Comparison of ENCODE assay signal across 9 mouse cellular contexts in genomic region chr7:89829201-89829600, GRCm38 (mm10).
DNase-seq lines count a peak whose midpoint lies in the region; ATAC-seq and TF ChIP-seq lines count a peak whose summit lies in the region.
"Had no signal": no experiment of that assay in that cellular context is flagged by ENCODE, and none has a peak within 500 bp of the region (broad histone marks: within the 10 kb centered on the region; RNA-seq: fewer than 3 reads in every experiment).

No protein-coding gene starts in this region.

- ATAC-seq in forebrain, embryonic 16.5 days, result no peak
- ATAC-seq in limb, embryonic 13.5 days (ENCODE audit: low FRiP score, low read depth), result peak; percentile 33; the same call in 1 of the 2 replicates
- ATAC-seq in CD4-positive, CD25-positive, alpha-beta regulatory T cell, adult 4 months, result no peak

- peak; percentile 14 for DNase-seq in forebrain, embryonic 10.5 days (ENCODE audit: extremely low spot score, low spot score)
- DNase-seq in testis, postnatal 10 days (ENCODE audit: low spot score), result no peak
- DNase-seq in thymus, postnatal 4 days, result no peak
- DNase-seq in thymus, postnatal 14 days, result no peak

- H3K4me1 ChIP-seq in forebrain, embryonic 10.5 days, result peaks cover 6% of the 10 kb centered on the region
- H3K4me1 ChIP-seq in forebrain, embryonic 16.5 days (replicated peaks; ENCODE audit: control insufficient read depth, insufficient read depth, low read length), result no peaks in the 10 kb centered on the region
- H3K4me1 ChIP-seq in testis, adult 2 months (ENCODE audit: control insufficient read depth, insufficient read depth, low read length), result peaks cover 8% of the 10 kb centered on the region
- H3K4me1 ChIP-seq in limb, embryonic 13.5 days, result peaks cover 20% of the 10 kb centered on the region

- no peak overlapping the region for H3K9ac ChIP-seq in forebrain, embryonic 16.5 days (replicated peaks; ENCODE audit: low read depth, low read length)
- no peak overlapping the region for H3K9ac ChIP-seq in limb, embryonic 13.5 days

- H3K36me3 ChIP-seq in forebrain, embryonic 10.5 days (replicated peaks), result no peaks in the 10 kb centered on the region
- H3K36me3 ChIP-seq in forebrain, embryonic 16.5 days (ENCODE audit: control insufficient read depth, insufficient read depth), result no peaks in the 10 kb centered on the region
- H3K36me3 ChIP-seq in testis, adult 2 months (ENCODE audit: control insufficient read depth, insufficient read depth, low read length), result no peaks in the 10 kb centered on the region
- no peaks in the 10 kb centered on the region for H3K36me3 ChIP-seq in limb, embryonic 13.5 days

- WGBS in forebrain, embryonic 10.5 days, result 67% methylated on average over 7 of the region's 7 CpGs
- 55% methylated on average over 7 of the region's 7 CpGs for WGBS in forebrain, embryonic 16.5 days
- 63% methylated on average over 7 of the region's 7 CpGs for WGBS in limb, embryonic 13.5 days

- TF ChIP-seq POLR2A in testis, adult 2 months (IDR thresholded peaks at IDR 0.05; ENCODE audit: control insufficient read depth, low read depth, low read length), result no peak

- H3K9me3 ChIP-seq in forebrain, embryonic 10.5 days, result no peaks in the 10 kb centered on the region
- no peaks in the 10 kb centered on the region for H3K9me3 ChIP-seq in forebrain, embryonic 16.5 days (ENCODE audit: control insufficient read depth, low read length)
- no peaks in the 10 kb centered on the region for H3K9me3 ChIP-seq in limb, embryonic 13.5 days

- no peak overlapping the region for H3K4me3 ChIP-seq in forebrain, embryonic 10.5 days
- H3K4me3 ChIP-seq in forebrain, embryonic 16.5 days (replicated peaks; ENCODE audit: low read length), result no peak overlapping the region
- peak overlapping the region; percentile 69 for H3K4me3 ChIP-seq in testis, adult 2 months (ENCODE audit: control insufficient read depth, low read depth, low read length)
- H3K4me3 ChIP-seq in limb, embryonic 13.5 days, result no peak overlapping the region

- H3K4me2 ChIP-seq in forebrain, embryonic 16.5 days (ENCODE audit: low read length), result no peak overlapping the region
- H3K4me2 ChIP-seq in limb, embryonic 13.5 days (replicated peaks), result no peak overlapping the region

- H3K27ac ChIP-seq in forebrain, embryonic 10.5 days, result no peak overlapping the region
- no peak overlapping the region for H3K27ac ChIP-seq in forebrain, embryonic 16.5 days (ENCODE audit: low read length)
- H3K27ac ChIP-seq in testis, adult 2 months (ENCODE audit: control insufficient read depth, insufficient read depth, low read depth, low read length), result no peak overlapping the region
- peak overlapping the region; percentile 79; the same call in 1 of the 2 replicates for H3K27ac ChIP-seq in limb, embryonic 13.5 days
- H3K27ac ChIP-seq: macrophage had no signal

- no peaks in the 10 kb centered on the region for H3K27me3 ChIP-seq in forebrain, embryonic 10.5 days (ENCODE audit: poor library complexity, severe bottlenecking)
- no peaks in the 10 kb centered on the region for H3K27me3 ChIP-seq in forebrain, embryonic 16.5 days (replicated peaks; ENCODE audit: control insufficient read depth, insufficient read depth, low read length)
- no peaks in the 10 kb centered on the region for H3K27me3 ChIP-seq in testis, adult 2 months (ENCODE audit: control insufficient read depth, insufficient read depth, low read length)
- H3K27me3 ChIP-seq in limb, embryonic 13.5 days, result no peaks in the 10 kb centered on the region

- peak; percentile 20; the same call in 1 of the 2 replicates for TF ChIP-seq CTCF in testis, adult 2 months (IDR thresholded peaks at IDR 0.05; ENCODE audit: control insufficient read depth, insufficient read depth, insufficient replicate concordance, low read depth, low read length)
